Mouse (Mus musculus) megakaryocyte, embryonic 14.5 days (primary cell): ENCODE measurements around the gene Mon1a. TPM values are rescaled to one million over a fixed set of nuclear protein-coding genes. Genes with fewer than 3 reads are reported as not detected.
A peak's percentile ranks its signal among the peaks of the same experiment; 100 is the strongest.

Source experiments
- H3K27me3 ChIP-seq: replicated peaks from 2 replicates; pipeline ENCODE3; 2012; ENCODE audit warnings: inconsistent platforms
- H3K36me3 ChIP-seq: replicated peaks from 2 replicates; pipeline ENCODE3; 2012; ENCODE audit warnings: low read length, inconsistent platforms, mixed read lengths
- H3K4me1 ChIP-seq: 2 replicates; pipeline ENCODE4 v1.6.1; 2012; ENCODE audit warnings: inconsistent platforms
- H3K4me3 ChIP-seq: replicated peaks from 2 replicates; pipeline ENCODE3; 2012; ENCODE audit warnings: moderate library complexity, mild to moderate bottlenecking, inconsistent platforms
- H3K9me3 ChIP-seq: 2 replicates; pipeline ENCODE4 v1.6.1; 2012; ENCODE audit warnings: inconsistent platforms
- FLI1 ChIP-seq: IDR thresholded peaks from 2 replicates; pipeline ENCODE4 v1.6.1; 2012; ENCODE audit warnings: low read length, inconsistent platforms, mixed read lengths
- GATA1 ChIP-seq: IDR thresholded peaks from 3 replicates; pipeline ENCODE4 v1.6.1; 2012; ENCODE audit warnings: mixed read lengths, low read length, inconsistent platforms, borderline replicate concordance
- polyA plus RNA-seq: library from polyadenylated mRNA; stranded (reverse); fragments of >175 nt; gene quantifications from 2 replicates; pipeline ENCODE4 v1.2.3, GENCODE M21; 2012; ENCODE audit warnings: low replicate concordance; ENCODE audit not compliant: insufficient read depth

Gene Mon1a
- polyA plus RNA-seq, 1 experiment, result 19.6 TPM

DNA sequence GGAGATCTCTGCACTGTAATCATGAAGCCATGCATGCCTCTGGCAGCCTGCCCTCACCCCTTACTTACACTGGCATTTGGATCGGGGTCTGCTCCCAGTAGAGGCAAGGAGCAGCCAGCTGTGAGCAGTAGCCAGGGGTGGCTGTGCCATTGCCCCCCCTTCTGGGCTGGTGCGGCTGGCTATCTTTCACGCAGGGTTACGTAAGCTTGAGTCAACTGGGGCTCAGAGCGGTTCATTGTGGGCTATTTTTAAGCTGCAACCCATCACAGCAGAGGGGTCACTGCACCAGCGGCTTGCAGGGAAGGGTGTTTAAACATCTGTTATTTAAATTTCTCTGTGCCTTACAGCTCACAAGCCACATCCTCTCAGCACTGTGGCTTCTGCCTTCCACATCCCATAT lies 36.0 kb downstream of the Mon1a start:
- peaks cover 34% of the 10 kb centered on the region for H3K4me1 ChIP-seq
- TF ChIP-seq FLI1 (no peak), GATA1 (no peak)
- H3K27me3 ChIP-seq, result peaks cover 62% of the 10 kb centered on the region
- H3K4me3 ChIP-seq, result peak overlapping the region; percentile 39
- no peaks in the 10 kb centered on the region for H3K9me3 ChIP-seq
- H3K36me3 ChIP-seq, result no peaks in the 10 kb centered on the region

GRCm38 (mm10) chr9:107925251-107925650 lies 37.3 kb downstream of the Mon1a start:
- no peak for TF ChIP-seq GATA1
- no peak for TF ChIP-seq FLI1
- no peak overlapping the region for H3K4me3 ChIP-seq
- H3K36me3 ChIP-seq, result no peaks in the 10 kb centered on the region
- peaks cover 69% of the 10 kb centered on the region for H3K27me3 ChIP-seq
- H3K9me3 ChIP-seq, result no peaks in the 10 kb centered on the region
- H3K4me1 ChIP-seq, result peaks cover 34% of the 10 kb centered on the region

DNA sequence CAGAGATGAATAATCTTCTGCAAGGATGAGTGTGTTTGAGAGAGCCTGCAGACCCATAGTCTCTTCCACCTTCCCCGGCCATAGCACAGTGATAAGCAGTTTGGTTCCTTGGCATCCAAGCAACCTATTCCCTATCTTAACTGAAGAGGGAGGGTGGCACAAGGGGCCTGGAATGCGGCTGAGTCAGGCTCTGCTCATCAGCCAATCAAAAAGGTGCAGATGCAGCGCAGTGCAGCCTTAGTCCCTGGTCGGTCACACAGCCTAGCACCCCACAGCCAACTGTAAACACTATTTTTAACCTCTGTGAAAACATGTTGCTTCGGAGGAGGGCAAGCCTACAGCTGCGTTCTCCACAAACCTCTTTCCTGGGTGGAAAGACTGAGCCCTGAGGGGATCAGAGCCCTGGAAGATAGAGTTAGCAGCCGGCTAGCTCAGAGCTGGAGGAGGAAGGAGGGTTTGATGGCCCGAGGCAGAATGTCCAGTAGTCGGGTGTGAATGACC lies 39.0 kb downstream of the Mon1a start:
- H3K36me3 ChIP-seq, result no peaks in the 10 kb centered on the region
- H3K9me3 ChIP-seq, result no peaks in the 10 kb centered on the region
- H3K27me3 ChIP-seq, result peaks cover 75% of the 10 kb centered on the region
- no peak overlapping the region for H3K4me3 ChIP-seq
- TF ChIP-seq FLI1, result no peak
- TF ChIP-seq GATA1, result no peak
- peaks cover 34% of the 10 kb centered on the region for H3K4me1 ChIP-seq

GRCm38 (mm10) chr9:107927749-107928148 lies 39.8 kb downstream of the Mon1a start:
- Histone ChIP-seq H3K9me3 (no peaks in the 10 kb centered on the region), H3K4me1 (peaks cover 34% of the 10 kb centered on the region), H3K4me3 (no peak overlapping the region), H3K36me3 (no peaks in the 10 kb centered on the region), H3K27me3 (peaks cover 82% of the 10 kb centered on the region)
- TF ChIP-seq FLI1, result no peak
- no peak for TF ChIP-seq GATA1

- H3K9me3 ChIP-seq, result no peaks in the 10 kb centered on the region
- H3K36me3 ChIP-seq, result no peaks in the 10 kb centered on the region
- peaks cover 80% of the 10 kb centered on the region for H3K27me3 ChIP-seq
- peaks cover 31% of the 10 kb centered on the region for H3K4me1 ChIP-seq
- H3K4me3 ChIP-seq, result no peak within 1 kb of the TSS
- no peak for TF ChIP-seq GATA1
- TF ChIP-seq FLI1, result no peak
These were observed 40.2 kb downstream of the Mon1a start, which contains the start of gene Actl11 for GRCm38 (mm10) chr9:107928169-107928568. TSS of gene Actl11 (plus strand) at chr9:107928469.

DNA sequence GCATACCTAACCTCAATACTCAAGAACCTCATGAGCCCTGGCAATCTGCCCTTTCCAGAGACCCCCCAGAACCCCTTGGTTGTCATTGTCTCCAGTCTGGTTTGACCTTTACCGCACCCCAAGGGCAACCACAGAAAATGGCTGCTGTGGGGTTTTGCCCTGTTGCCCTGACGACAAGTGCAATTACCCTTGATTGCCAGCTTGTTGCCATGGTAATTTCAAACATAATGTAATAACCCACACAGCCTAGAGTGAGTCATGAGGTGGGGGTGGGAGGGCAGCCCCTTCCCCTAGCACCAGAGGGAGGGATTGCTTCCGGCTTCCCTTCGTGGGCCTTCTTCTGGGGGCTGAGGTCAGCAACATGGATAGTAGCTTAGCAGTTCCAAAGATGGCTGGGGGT lies 44.3 kb downstream of the Mon1a start:
- no peak for TF ChIP-seq FLI1
- TF ChIP-seq GATA1, result no peak
- H3K4me1 ChIP-seq, result peaks cover 18% of the 10 kb centered on the region
- H3K27me3 ChIP-seq, result peaks cover 92% of the 10 kb centered on the region
- H3K9me3 ChIP-seq, result no peaks in the 10 kb centered on the region
- H3K36me3 ChIP-seq, result no peaks in the 10 kb centered on the region
- H3K4me3 ChIP-seq, result no peak overlapping the region

GRCm38 (mm10) chr9:107934146-107934545 lies 46.2 kb downstream of the Mon1a start:
- Histone ChIP-seq H3K4me3 (peak overlapping the region; percentile 73), H3K36me3 (no peaks in the 10 kb centered on the region), H3K27me3 (peaks cover 93% of the 10 kb centered on the region), H3K9me3 (no peaks in the 10 kb centered on the region), H3K4me1 (peaks cover 19% of the 10 kb centered on the region)
- TF ChIP-seq FLI1, result no peak

- H3K36me3 ChIP-seq, result no peaks in the 10 kb centered on the region
- H3K4me3 ChIP-seq, result peak within 1 kb of the TSS; percentile 81
- H3K9me3 ChIP-seq, result no peaks in the 10 kb centered on the region
- TF ChIP-seq GATA1, result no peak
- peaks cover 19% of the 10 kb centered on the region for H3K4me1 ChIP-seq
- peaks cover 93% of the 10 kb centered on the region for H3K27me3 ChIP-seq
These were observed 47.4 kb downstream of the Mon1a start, which contains the start of gene Camkv for GRCm38 (mm10) chr9:107935374-107935773. TSS of gene Camkv (plus strand) at chr9:107935674.

- H3K36me3 ChIP-seq, result no peaks in the 10 kb centered on the region
- TF ChIP-seq FLI1 (no peak), GATA1 (no peak)
- H3K4me1 ChIP-seq, result peaks cover 19% of the 10 kb centered on the region
- peaks cover 93% of the 10 kb centered on the region for H3K27me3 ChIP-seq
- no peaks in the 10 kb centered on the region for H3K9me3 ChIP-seq
- H3K4me3 ChIP-seq, result peak overlapping the region; percentile 81
These were observed 47.9 kb downstream of the Mon1a start for GRCm38 (mm10) chr9:107935790-107936214.

- no peak for TF ChIP-seq FLI1
- TF ChIP-seq GATA1, result no peak
- peak overlapping the region; percentile 81 for H3K4me3 ChIP-seq
- no peaks in the 10 kb centered on the region for H3K9me3 ChIP-seq
- H3K36me3 ChIP-seq, result no peaks in the 10 kb centered on the region
- peaks cover 19% of the 10 kb centered on the region for H3K4me1 ChIP-seq
- peaks cover 93% of the 10 kb centered on the region for H3K27me3 ChIP-seq
These were observed 48.4 kb downstream of the Mon1a start for GRCm38 (mm10) chr9:107936215-107936822.

GRCm38 (mm10) chr9:107936831-107937230 lies 48.9 kb downstream of the Mon1a start:
- no peaks in the 10 kb centered on the region for H3K36me3 ChIP-seq
- no peaks in the 10 kb centered on the region for H3K9me3 ChIP-seq
- no peak overlapping the region for H3K4me3 ChIP-seq
- peaks cover 19% of the 10 kb centered on the region for H3K4me1 ChIP-seq
- TF ChIP-seq FLI1, result no peak
- TF ChIP-seq GATA1, result no peak
- H3K27me3 ChIP-seq, result peaks cover 91% of the 10 kb centered on the region
